Mouse (Mus musculus) MEL (cell line): Measurements from ENCODE around the gene Hat1. TPM values are rescaled to one million over a fixed set of nuclear protein-coding genes. Genes with fewer than 3 reads are reported as not detected.

Source experiments
- DNase-seq: peaks from one replicate; pipeline ENCODE4 v3.0.0; 2011; ENCODE audit warnings: low read depth, low spot score
- H3K27ac ChIP-seq: 2 replicates; pipeline ENCODE4 v1.5.1; 2012; ENCODE audit warnings: low read depth, mild to moderate bottlenecking, control low read depth, low read length, moderate library complexity; ENCODE audit not compliant: control insufficient read depth
- H3K27me3 ChIP-seq, 2 experiments: fragments of 150-350 bp in 1 of 2; sonication (generic) in 1 of 2; 2 replicates each; pipeline ENCODE4 v1.6.1; 2012; ENCODE audit warnings: low read length in 2 of 2, mild to moderate bottlenecking in 2 of 2, improper control_type of control experiment in 1 of 2, moderate library complexity in 1 of 2; ENCODE audit not compliant: insufficient read depth in 2 of 2, control insufficient read depth in 1 of 2
- H3K36me3 ChIP-seq, 2 experiments: 2 replicates each; pipeline ENCODE4 v1.6.1; 2012 to 2014; ENCODE audit warnings: low read length in 2 of 2, improper control_type of control experiment in 1 of 2, inconsistent platforms in 1 of 2, mild to moderate bottlenecking in 1 of 2; ENCODE audit not compliant: insufficient read depth in 2 of 2, control insufficient read depth in 1 of 2
- H3K4me1 ChIP-seq, 2 experiments: fragments of 150-350 bp in 1 of 2; sonication (generic) in 1 of 2; 2 replicates each; pipeline ENCODE4 v1.6.1; 2012; ENCODE audit warnings: low read length in 2 of 2, improper control_type of control experiment in 1 of 2, mild to moderate bottlenecking in 1 of 2; ENCODE audit not compliant: insufficient read depth in 2 of 2, control insufficient read depth in 1 of 2
- H3K4me3 ChIP-seq, 2 experiments: fragments of 150-350 bp in 1 of 2; sonication (generic) in 1 of 2; 2 replicates each; pipeline ENCODE4 v1.5.1; 2012; ENCODE audit warnings: low read depth in 2 of 2, low read length in 2 of 2, mild to moderate bottlenecking in 2 of 2, moderate library complexity in 2 of 2, control low read depth in 1 of 2, improper control_type of control experiment in 1 of 2; ENCODE audit not compliant: control insufficient read depth in 1 of 2, insufficient read depth in 1 of 2
- H3K79me2 ChIP-seq: 2 replicates; pipeline ENCODE4 v1.6.1; 2012; ENCODE audit warnings: mild to moderate bottlenecking, low read length, moderate library complexity; ENCODE audit not compliant: control insufficient read depth, poor library complexity, insufficient read depth
- H3K9ac ChIP-seq: 2 replicates; pipeline ENCODE4 v1.6.1; 2012; ENCODE audit warnings: low read depth, mild to moderate bottlenecking, control low read depth, low read length, moderate library complexity; ENCODE audit not compliant: control insufficient read depth, poor library complexity, severe bottlenecking
- H3K9me3 ChIP-seq: fragments of 150-350 bp; sonication (generic); replicated peaks from 2 replicates; pipeline ENCODE4 v1.6.1; 2012; ENCODE audit warnings: mild to moderate bottlenecking, low read length, improper control_type of control experiment, moderate library complexity; ENCODE audit not compliant: insufficient read depth
- BHLHE40 ChIP-seq: IDR thresholded peaks from 2 replicates; pipeline ENCODE4 v1.6.1; 2012; ENCODE audit warnings: low read depth, mild to moderate bottlenecking, inconsistent platforms, low read length, improper control_type of control experiment, borderline replicate concordance
- CHD1 ChIP-seq: IDR thresholded peaks from 2 replicates; pipeline ENCODE4 v1.6.1; 2012; ENCODE audit warnings: low read depth, mild to moderate bottlenecking, inconsistent platforms, low read length, improper control_type of control experiment
- CHD2 ChIP-seq: IDR thresholded peaks from 2 replicates; pipeline ENCODE4 v1.6.1; 2011; ENCODE audit warnings: low read length, improper control_type of control experiment
- CTCF ChIP-seq, 3 experiments: IDR thresholded peaks in 2 of 3; conservative IDR thresholded peaks in 1 of 3; 2 replicates each; pipeline ENCODE4 v1.5.1; 2011 to 2012; ENCODE audit warnings: low read length in 3 of 3, low read depth in 2 of 3, mild to moderate bottlenecking in 2 of 3, improper control_type of control experiment in 1 of 3, inconsistent platforms in 1 of 3, mixed read lengths in 1 of 3, moderate library complexity in 1 of 3; ENCODE audit not compliant: control insufficient read depth in 1 of 3, insufficient read depth in 1 of 3, poor library complexity in 1 of 3, severe bottlenecking in 1 of 3
- E2F4 ChIP-seq: IDR thresholded peaks from 2 replicates; pipeline ENCODE4 v1.6.1; 2011; ENCODE audit warnings: low read depth, low read length, improper control_type of control experiment, borderline replicate concordance
- EP300 ChIP-seq, 2 experiments: IDR thresholded peaks; 2 replicates each; pipeline ENCODE4 v1.6.1; 2011; ENCODE audit warnings: improper control_type of control experiment in 2 of 2, low read length in 2 of 2, low read depth in 1 of 2, mild to moderate bottlenecking in 1 of 2
- ETS1 ChIP-seq: IDR thresholded peaks from 2 replicates; pipeline ENCODE4 v1.6.1; 2012; ENCODE audit warnings: low read depth, mild to moderate bottlenecking, inconsistent platforms, low read length, improper control_type of control experiment, moderate library complexity
- GABPA ChIP-seq: IDR thresholded peaks from 2 replicates; pipeline ENCODE4 v1.6.1; 2012; ENCODE audit warnings: low read depth, mild to moderate bottlenecking, inconsistent platforms, low read length, improper control_type of control experiment, moderate library complexity
- GATA1 ChIP-seq: IDR thresholded peaks from 2 replicates; pipeline ENCODE4 v1.6.1; 2011; ENCODE audit warnings: low read depth, low read length, improper control_type of control experiment
- HCFC1 ChIP-seq: IDR thresholded peaks from 2 replicates; pipeline ENCODE4 v1.6.1; 2012; ENCODE audit warnings: low read depth, mild to moderate bottlenecking, inconsistent platforms, low read length, improper control_type of control experiment, moderate library complexity
- JUND ChIP-seq: IDR thresholded peaks from 2 replicates; pipeline ENCODE4 v1.6.1; 2011; ENCODE audit warnings: low read depth, mild to moderate bottlenecking, improper control_type of control experiment, low read length
- KAT2A ChIP-seq: conservative IDR thresholded peaks from 2 replicates; pipeline ENCODE4 v1.6.1; 2012; ENCODE audit warnings: low read depth, low read length, improper control_type of control experiment, inconsistent platforms
- MAFK ChIP-seq: IDR thresholded peaks from 2 replicates; pipeline ENCODE4 v1.6.1; 2011; ENCODE audit warnings: low read depth, mild to moderate bottlenecking, low read length, improper control_type of control experiment, borderline replicate concordance
- MAX ChIP-seq: IDR thresholded peaks from 2 replicates; pipeline ENCODE4 v1.6.1; 2011; ENCODE audit warnings: low read length, improper control_type of control experiment
- MAZ ChIP-seq: IDR thresholded peaks from 2 replicates; pipeline ENCODE4 v1.6.1; 2012; ENCODE audit warnings: low read depth, mild to moderate bottlenecking, inconsistent platforms, low read length, improper control_type of control experiment
- MEF2A ChIP-seq: IDR thresholded peaks from 2 replicates; pipeline ENCODE4 v1.6.1; 2014; ENCODE audit warnings: low read depth, mild to moderate bottlenecking, inconsistent platforms, low read length, improper control_type of control experiment; ENCODE audit not compliant: poor library complexity, insufficient replicate concordance, severe bottlenecking; ENCODE audit errors: extremely low read depth
- MXI1 ChIP-seq: IDR thresholded peaks from 2 replicates; pipeline ENCODE4 v1.6.1; 2011; ENCODE audit warnings: mild to moderate bottlenecking, low read depth, low read length, improper control_type of control experiment
- MYB ChIP-seq: IDR thresholded peaks from 2 replicates; pipeline ENCODE4 v1.6.1; 2011; ENCODE audit warnings: mild to moderate bottlenecking, low read depth, low read length, improper control_type of control experiment
- MYC ChIP-seq: IDR thresholded peaks from 2 replicates; pipeline ENCODE4 v1.6.1; 2011; ENCODE audit warnings: low read depth, mild to moderate bottlenecking, low read length, improper control_type of control experiment, moderate library complexity
- NELFE ChIP-seq: IDR thresholded peaks from 2 replicates; pipeline ENCODE4 v1.6.1; 2011; ENCODE audit warnings: low read depth, low read length, improper control_type of control experiment
- NRF1 ChIP-seq: IDR thresholded peaks from 2 replicates; pipeline ENCODE4 v1.6.1; 2014; ENCODE audit warnings: low read depth, mild to moderate bottlenecking, inconsistent platforms, low read length, improper control_type of control experiment, moderate library complexity; ENCODE audit not compliant: poor library complexity, insufficient read depth, severe bottlenecking
- POLR2A ChIP-seq, 2 experiments: IDR thresholded peaks; 2 replicates each; pipeline ENCODE4 v1.6.1; 2011 to 2012; ENCODE audit warnings: low read length in 2 of 2, mild to moderate bottlenecking in 2 of 2, control low read depth in 1 of 2, improper control_type of control experiment in 1 of 2, low read depth in 1 of 2, moderate library complexity in 1 of 2; ENCODE audit not compliant: control insufficient read depth in 1 of 2, insufficient read depth in 1 of 2, poor library complexity in 1 of 2
- RAD21 ChIP-seq: IDR thresholded peaks from 2 replicates; pipeline ENCODE4 v1.6.1; 2011; ENCODE audit warnings: mild to moderate bottlenecking, low read depth, low read length, improper control_type of control experiment
- SIN3A ChIP-seq: IDR thresholded peaks from 2 replicates; pipeline ENCODE4 v1.6.1; 2012; ENCODE audit warnings: low read length, improper control_type of control experiment, inconsistent platforms
- SMC3 ChIP-seq: IDR thresholded peaks from 2 replicates; pipeline ENCODE4 v1.6.1; 2011; ENCODE audit warnings: low read depth, low read length, improper control_type of control experiment
- TAL1 ChIP-seq: IDR thresholded peaks from 2 replicates; pipeline ENCODE4 v1.6.1; 2012; ENCODE audit warnings: mild to moderate bottlenecking, inconsistent platforms, low read length, moderate library complexity, mixed read lengths
- TBP ChIP-seq: IDR thresholded peaks from 2 replicates; pipeline ENCODE4 v1.8.0; 2011; ENCODE audit warnings: low read depth, low read length, improper control_type of control experiment
- TCF12 ChIP-seq: IDR thresholded peaks from 2 replicates; pipeline ENCODE4 v1.6.1; 2014; ENCODE audit warnings: low read depth, mild to moderate bottlenecking, inconsistent platforms, low read length, improper control_type of control experiment, moderate library complexity
- UBTF ChIP-seq: IDR thresholded peaks from 2 replicates; pipeline ENCODE4 v1.6.1; 2012; ENCODE audit warnings: low read depth, mild to moderate bottlenecking, inconsistent platforms, low read length, improper control_type of control experiment, moderate library complexity, borderline replicate concordance; ENCODE audit not compliant: insufficient read depth
- USF1 ChIP-seq: IDR thresholded peaks from 2 replicates; pipeline ENCODE4 v1.6.1; 2014; ENCODE audit warnings: low read depth, mild to moderate bottlenecking, inconsistent platforms, low read length, improper control_type of control experiment, moderate library complexity
- USF2 ChIP-seq, 2 experiments: IDR thresholded peaks; 2 replicates each; pipeline ENCODE4 v1.6.1; 2011 to 2012; ENCODE audit warnings: improper control_type of control experiment in 2 of 2, low read length in 2 of 2, borderline replicate concordance in 1 of 2, inconsistent platforms in 1 of 2, low read depth in 1 of 2, mild to moderate bottlenecking in 1 of 2; ENCODE audit not compliant: insufficient read depth in 1 of 2
- ZC3H11A ChIP-seq: IDR thresholded peaks from 2 replicates; pipeline ENCODE4 v1.6.1; 2012; ENCODE audit warnings: low read depth, mild to moderate bottlenecking, inconsistent platforms, low read length, improper control_type of control experiment
- ZKSCAN1 ChIP-seq: IDR thresholded peaks from 2 replicates; pipeline ENCODE4 v1.6.1; 2012; ENCODE audit warnings: low read depth, mild to moderate bottlenecking, inconsistent platforms, low read length, improper control_type of control experiment, moderate library complexity
- ZMIZ1 ChIP-seq: IDR thresholded peaks from 2 replicates; pipeline ENCODE4 v1.6.1; 2012; ENCODE audit warnings: low read depth, mild to moderate bottlenecking, inconsistent platforms, low read length, improper control_type of control experiment, moderate library complexity
- ZNF384 ChIP-seq: IDR thresholded peaks from 2 replicates; pipeline ENCODE4 v1.6.1; 2012; ENCODE audit warnings: low read depth, mild to moderate bottlenecking, inconsistent platforms, low read length, improper control_type of control experiment
- polyA plus RNA-seq, 2 experiments: library from polyadenylated mRNA; stranded (reverse) in 1 of 2; unstranded in 1 of 2; fragments of >175 nt in 1 of 2; fragments of >200 nt in 1 of 2; gene quantifications; 2 replicates each; pipeline versions ENCODE4 v1.2.1 to v1.2.4; 2012; ENCODE audit warnings: low replicate concordance in 2 of 2, low read depth in 1 of 2; ENCODE audit not compliant: insufficient read length in 2 of 2, insufficient read depth in 1 of 2, missing spikeins in 1 of 2
- total RNA-seq: library from RNA; depleted of rRNA; stranded (reverse); fragments of 300-350 nt; gene quantifications from 2 replicates; pipeline ENCODE4 v1.2.3, GENCODE M21; 2012

Gene Hat1
- total and polyA plus RNA-seq, 3 experiments: 167 TPM; not detected in 1

GRCm38 (mm10) chr2:71374275-71375155, 14.2 kb upstream of the Hat1 start:
- H3K4me1 ChIP-seq: peaks cover 4 to 26% of the 10 kb centered on the region in 2 experiments
- H3K27ac ChIP-seq: peak overlapping the region; percentile 88
- no peaks in the 10 kb centered on the region; the same call in 1 of the 2 replicates for H3K79me2 ChIP-seq
- H3K9ac ChIP-seq: peak overlapping the region; percentile 81
- H3K9me3 ChIP-seq: no peaks in the 10 kb centered on the region
- peaks cover 0 to 22% of the 10 kb centered on the region in 2 experiments; a peak in 2 of 4 replicates for H3K36me3 ChIP-seq
- peak; percentile 83 for DNase-seq
- no peaks in the 10 kb centered on the region for H3K27me3 ChIP-seq
- H3K4me3 ChIP-seq: peak overlapping the region; percentile 46 to 52
- TF ChIP-seq SIN3A: peak; percentile 74
- no peak for TF ChIP-seq ZNF384
- peak; percentile 41; the same call in 1 of the 2 replicates for TF ChIP-seq TBP
- no peak for TF ChIP-seq ZKSCAN1
- no peak for TF ChIP-seq JUND
- no peak for TF ChIP-seq CTCF (IDR thresholded peaks at IDR 0.05 in 2 of 3, conservative IDR thresholded peaks at IDR 0.05 in 1 of 3; ENCODE audit: control insufficient read depth in 1 of 3, insufficient read depth in 1 of 3, low read depth in 2 of 3, low read length in 3 of 3, poor library complexity in 1 of 3, severe bottlenecking in 1 of 3)
- TF ChIP-seq POLR2A (IDR thresholded peaks at IDR 0.05; ENCODE audit: control insufficient read depth in 1 of 2, insufficient read depth in 1 of 2, low read depth in 1 of 2, low read length in 2 of 2, poor library complexity in 1 of 2): 0 out of 4 replicates have a peak, but pooled peaks of 1 of the 2 experiments have one; percentile 38
- TF ChIP-seq EP300 (IDR thresholded peaks at IDR 0.05; ENCODE audit: low read depth in 1 of 2, low read length in 2 of 2): peak; percentile 47 to 62
- no peak for TF ChIP-seq UBTF
- TF ChIP-seq CHD2: no peak
- no peak for TF ChIP-seq CHD1
- TF ChIP-seq MEF2A: no peak
- no peak for TF ChIP-seq MAZ
- TF ChIP-seq E2F4: no peak
- no peak for TF ChIP-seq USF1
- TF ChIP-seq MAFK: no peak
- TF ChIP-seq ETS1: peak; percentile 59; the same call in 1 of the 2 replicates
- TF ChIP-seq HCFC1: peak; percentile 14; the same call in 1 of the 2 replicates
- TF ChIP-seq MYB: no peak
- TF ChIP-seq ZC3H11A: no peak
- no peak for TF ChIP-seq GABPA
- TF ChIP-seq GATA1: peak; percentile 70
- peak; percentile 13; the same call in 1 of the 2 replicates for TF ChIP-seq NELFE
- no peak for TF ChIP-seq TAL1
- TF ChIP-seq MYC: 0 out of 2 replicates have a peak, but pooled peaks have one; percentile 24
- TF ChIP-seq TCF12: 0 out of 2 replicates have a peak, but pooled peaks have one; percentile 17
- no peak for TF ChIP-seq RAD21
- TF ChIP-seq MAX: peak; percentile 34
- no peak for TF ChIP-seq USF2 (IDR thresholded peaks at IDR 0.05; ENCODE audit: borderline replicate concordance in 1 of 2, insufficient read depth in 1 of 2, low read depth in 1 of 2, low read length in 2 of 2)
- TF ChIP-seq NRF1: no peak
- TF ChIP-seq ZMIZ1: no peak
- peak; percentile 28 for TF ChIP-seq MXI1
- TF ChIP-seq KAT2A: no peak
- TF ChIP-seq BHLHE40: no peak
- no peak for TF ChIP-seq SMC3
